Mouse (Mus musculus) MN1 (cell line): ENCODE measurements at regions not wholly inside any gene's neighbourhood (a gene's known extent, or its start where the extent isn't known, plus 50 kb on each side); places are given as distances from the start of the nearest gene placed in this dataset.

Source experiments
- DNase-seq: peaks from one replicate; pipeline ENCODE4 v3.0.0-alpha.2; 2016; ENCODE audit warnings: low spot score

DNA sequence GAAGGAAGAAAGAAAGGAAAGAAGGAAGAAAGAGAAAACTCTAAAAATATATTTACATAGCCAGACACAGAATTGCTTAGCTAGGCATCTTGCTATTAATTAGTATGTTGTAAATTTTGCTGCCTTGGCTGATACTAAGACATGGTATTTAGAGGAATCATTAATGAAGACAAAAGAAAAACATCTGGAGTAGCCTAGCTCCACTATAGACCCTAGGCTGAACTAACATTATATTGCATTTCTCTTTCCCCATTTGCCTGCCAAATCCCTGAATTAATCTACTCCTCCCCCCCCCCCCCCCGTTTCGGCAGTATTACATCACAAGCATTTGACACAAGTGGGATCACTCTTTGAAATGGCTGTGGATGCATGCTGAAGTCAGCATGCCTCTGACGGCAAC lies 206.1 kb upstream of the Tet2 start:
- DNase-seq: no peak

DNA sequence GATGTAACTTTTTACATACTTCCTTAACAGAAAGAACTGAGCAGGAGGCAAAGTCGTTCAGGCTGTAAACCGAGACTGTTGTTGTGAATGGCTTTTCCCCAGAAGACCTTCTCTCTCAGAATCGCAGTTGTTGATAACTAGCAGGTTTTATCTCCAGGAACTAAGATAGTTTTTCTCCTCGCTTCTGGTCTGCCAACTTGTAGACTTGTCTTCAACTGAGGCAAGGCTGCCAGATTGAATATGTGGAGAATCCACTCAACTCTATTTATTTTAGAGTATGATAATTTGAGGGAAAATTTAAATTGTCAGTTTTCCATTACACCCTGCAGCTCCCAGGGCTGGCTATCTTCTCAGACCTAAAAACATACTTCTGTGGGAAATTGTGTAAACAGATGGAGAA lies 206.6 kb upstream of the Tet2 start:
- DNase-seq: no peak

DNA sequence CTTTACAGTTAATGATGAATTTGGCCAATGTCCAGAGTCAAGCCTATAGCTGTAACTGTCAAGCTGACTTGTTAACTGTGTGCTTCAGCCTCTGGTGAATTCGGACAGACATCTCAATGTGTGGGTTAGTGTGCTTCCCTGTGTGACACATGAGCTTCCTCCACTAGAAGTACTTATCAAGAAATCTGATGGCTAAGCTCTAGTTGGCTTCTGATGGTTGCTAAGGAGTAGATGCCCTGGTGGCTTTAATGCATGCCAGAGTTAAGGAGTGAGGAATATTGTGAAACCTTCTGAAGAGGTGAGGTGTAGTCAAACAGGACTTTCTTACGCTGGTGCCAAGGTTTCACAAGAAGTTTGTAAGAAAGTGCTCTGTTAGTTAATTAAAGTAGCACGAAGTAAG lies 208.1 kb upstream of the Tet2 start:
- DNase-seq: no peak

DNA sequence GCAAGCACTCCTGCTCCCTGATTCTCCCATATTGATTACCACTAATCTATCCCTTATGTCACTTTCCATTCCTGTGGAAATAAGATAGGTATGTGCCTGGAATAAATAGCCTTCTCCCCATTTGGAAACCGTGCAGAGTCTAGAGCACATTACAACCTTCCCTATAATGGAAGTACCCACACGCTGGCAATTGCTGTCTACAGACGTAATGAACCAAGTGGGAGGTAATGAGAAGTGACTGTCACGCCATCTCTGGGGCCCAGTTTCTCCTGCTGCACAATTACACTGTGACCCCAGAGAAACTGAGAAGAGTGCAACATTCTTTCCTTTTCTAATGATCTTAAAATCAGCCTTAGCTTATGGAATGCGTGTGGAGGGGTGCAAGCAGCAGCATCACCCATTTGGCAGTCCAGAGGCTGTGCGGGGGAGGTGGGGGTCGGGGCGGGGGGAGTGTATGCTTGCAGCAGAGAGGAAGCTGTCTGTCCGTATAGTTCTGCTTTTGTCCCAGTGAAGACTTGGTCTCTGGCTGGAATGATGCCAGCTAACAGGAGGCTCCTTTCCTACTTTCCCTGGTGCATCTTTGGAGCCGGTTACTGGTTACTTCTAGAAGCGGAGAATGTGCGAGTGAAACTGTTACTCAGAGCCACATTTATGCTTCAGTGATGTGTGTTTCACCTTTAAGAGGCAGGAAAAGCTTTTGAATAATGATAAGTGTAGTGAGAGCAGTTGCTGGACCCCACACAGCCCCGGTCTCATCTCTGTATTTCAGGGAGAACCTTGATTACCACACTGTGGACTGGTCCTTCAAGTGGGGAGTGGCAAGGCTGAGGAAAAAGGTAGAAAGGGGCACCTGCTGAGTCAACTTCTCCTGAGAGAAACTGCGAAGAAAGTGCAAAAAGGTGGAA lies 209.3 kb upstream of the Tet2 start:
- DNase-seq: peak; percentile 17

DNA sequence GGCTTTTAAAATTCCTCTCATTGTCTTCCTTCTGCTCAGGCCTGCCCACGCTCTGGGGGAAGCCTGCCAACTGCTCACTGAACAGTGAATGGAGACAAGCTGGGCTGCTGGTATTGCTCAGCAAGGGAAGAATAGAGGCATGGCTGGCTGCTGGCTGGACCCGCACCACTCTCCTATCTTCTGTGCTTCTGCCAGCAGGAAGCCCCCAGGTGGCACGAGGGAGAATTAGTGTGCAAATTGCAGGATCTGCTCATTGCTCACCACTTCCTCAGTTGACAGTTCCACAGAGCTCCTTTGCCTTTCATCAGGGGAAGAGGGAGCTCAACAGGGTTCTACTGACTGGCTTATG lies 209.9 kb upstream of the Tet2 start:
- peak; percentile 37 for DNase-seq

DNA sequence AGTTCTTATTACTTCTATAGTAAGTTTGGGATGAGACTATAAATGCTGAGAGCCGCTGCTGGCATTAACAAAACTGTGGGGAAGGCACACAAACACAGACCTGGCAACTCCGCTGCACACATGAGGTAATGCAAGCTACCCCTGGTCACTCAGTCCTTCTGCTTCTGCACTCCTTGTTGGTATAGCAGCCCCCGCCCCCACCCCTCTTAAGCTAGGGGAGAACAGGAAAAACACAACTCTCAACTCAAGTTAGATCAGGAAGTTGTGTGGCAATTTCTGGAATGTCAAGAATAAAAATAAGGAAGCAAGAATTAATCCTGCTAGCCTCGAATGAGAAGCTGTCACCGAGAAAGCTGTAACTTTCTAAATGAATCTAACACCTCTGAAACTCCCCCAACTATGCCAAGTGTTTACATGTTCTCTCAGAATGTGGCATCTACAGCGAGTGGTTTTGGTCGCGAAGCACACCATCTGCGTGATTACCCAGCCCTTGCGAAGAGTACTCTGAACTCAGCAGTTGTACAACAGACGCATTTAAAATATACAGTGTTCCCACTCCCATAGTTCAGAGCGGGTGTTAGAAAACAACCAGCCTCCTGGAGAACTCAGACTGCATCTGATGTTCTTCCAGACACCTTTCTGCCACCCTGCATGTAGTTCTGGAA lies 212.9 kb upstream of the Tet2 start:
- no peak for DNase-seq

DNA sequence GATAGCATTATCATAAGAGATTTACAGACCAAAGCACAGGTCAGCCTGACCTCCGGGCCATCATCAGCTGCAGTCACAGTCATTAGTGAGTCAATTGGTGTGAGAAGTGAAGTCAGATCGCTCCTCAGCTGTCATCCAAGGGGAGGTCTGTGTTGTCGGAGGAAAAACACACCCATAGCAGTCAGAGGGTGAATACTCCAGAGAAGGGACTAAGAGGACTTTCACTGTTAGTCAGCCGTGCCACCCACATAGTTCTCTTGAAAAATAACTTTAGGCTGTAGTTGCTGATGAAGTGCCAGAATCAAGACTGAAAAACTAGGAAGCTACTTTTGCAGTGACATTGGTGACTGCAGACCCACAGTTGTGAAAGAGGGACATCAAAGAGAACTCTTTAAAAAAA lies 213.5 kb upstream of the Tet2 start:
- DNase-seq: no peak

DNA sequence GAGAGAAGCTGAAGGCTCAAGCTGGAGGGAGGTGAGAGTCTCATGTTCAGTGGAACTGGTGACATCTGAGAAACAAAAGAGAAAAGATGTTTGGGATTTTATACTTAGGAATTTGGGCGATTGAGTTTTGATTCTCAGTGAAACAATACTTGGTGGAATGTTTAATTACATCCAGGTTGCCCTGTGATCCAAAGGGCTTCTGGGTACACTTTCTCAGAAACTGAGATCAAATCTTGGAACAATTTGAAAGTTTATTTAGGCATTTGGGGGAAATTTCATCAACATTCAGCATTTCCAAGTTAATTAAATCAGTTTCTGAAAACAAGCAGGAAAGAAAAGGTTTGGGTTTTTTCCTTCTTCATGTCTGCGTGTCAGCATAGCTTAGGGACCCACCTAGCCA lies 214.7 kb upstream of the Tet2 start:
- DNase-seq: no peak

DNA sequence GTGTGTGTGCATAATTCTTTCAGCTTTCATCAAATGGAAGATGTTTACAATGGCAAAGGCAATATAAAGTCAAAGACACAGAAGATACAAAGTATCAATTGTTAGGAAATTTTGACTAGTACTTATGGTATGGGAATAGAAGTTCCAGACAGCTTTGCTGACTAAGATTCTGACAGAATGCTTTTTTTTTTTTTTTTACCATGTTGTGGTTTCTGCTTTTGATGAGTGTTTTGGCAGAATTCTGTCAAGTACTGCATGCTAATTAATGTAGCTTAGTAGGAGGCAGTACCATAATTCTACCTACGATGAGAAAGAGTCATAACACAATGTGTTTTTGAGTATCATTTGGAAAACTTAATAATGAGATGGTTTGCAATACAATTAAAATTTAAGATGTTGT lies 215.3 kb upstream of the Tet2 start:
- no peak for DNase-seq

DNA sequence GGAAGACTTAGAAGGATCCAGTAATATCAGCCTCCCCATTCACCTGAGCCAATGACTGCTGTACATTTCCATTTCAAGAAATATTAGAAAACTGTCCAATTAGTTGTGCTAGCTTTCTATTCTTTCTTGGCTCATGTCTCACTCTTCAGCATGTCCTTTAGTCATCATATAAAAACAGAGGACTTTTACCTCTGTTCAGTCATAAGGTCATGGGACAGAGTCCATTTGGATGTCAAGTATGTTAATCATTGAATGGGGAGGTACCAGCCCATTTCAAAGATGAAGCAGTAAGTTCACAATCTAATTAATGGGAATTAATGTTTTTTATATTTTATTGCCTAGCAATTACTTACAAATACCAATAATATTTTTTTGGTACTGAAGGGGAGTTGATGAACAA lies 218.8 kb upstream of the Tet2 start:
- no peak for DNase-seq

DNA sequence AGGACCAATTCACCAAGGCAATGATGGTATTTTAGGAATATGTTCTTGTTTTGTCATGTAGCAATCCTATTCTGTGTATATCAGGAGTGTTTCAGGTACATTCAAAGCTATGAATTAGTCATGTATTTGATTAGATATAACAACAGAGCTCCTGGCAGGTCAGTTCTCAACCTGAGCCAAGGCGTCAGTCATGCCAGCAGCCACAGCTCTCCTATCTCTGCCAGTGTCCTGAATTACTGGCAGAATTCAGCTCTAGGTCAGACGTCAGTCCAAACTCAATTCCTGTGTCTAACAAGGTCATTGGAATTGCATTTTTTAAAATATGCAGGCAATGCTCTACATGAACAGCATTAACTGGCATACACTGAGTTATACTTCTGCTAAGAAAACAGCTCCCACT lies 228.6 kb upstream of the Tet2 start:
- no peak for DNase-seq

DNA sequence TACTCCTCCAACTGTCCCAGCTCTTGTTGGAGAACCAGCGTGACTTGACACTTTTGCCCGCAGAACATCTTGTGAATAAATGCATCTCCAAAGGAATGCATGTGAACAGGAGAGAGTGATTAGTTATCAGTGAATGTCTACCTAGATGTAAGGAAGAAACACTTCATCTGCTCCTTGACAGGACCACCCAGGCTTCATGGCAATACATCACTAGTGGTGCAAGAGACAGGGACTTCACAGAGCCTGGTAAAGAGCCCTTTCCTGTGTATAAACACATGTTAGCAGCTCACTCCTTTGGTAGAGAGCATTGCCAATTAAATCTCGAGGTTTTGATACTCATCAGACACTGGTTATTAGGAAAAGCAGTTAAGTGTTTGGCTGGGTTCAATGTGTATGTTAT lies 229.3 kb upstream of the Tet2 start:
- no peak for DNase-seq

DNA sequence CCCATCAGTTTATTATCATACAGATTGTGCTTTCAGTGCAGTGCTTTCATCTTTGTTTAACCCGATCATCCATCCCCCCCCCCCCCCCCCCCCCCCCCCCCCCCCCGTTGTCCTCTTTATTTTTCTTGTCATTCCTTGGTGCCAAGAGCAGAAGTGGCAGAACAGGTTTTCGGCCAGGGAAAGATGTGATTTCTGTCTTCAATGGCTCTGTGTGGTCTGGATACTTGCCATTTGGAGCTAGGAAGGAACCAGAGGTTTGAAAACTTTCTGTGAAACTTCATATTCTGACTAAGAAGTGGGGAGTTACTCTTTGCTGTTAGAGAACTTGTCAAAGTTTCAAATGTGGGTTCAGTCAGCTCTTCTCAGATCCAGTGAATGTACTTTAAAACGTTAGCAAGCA lies 231.1 kb upstream of the Tet2 start:
- DNase-seq: no peak

DNA sequence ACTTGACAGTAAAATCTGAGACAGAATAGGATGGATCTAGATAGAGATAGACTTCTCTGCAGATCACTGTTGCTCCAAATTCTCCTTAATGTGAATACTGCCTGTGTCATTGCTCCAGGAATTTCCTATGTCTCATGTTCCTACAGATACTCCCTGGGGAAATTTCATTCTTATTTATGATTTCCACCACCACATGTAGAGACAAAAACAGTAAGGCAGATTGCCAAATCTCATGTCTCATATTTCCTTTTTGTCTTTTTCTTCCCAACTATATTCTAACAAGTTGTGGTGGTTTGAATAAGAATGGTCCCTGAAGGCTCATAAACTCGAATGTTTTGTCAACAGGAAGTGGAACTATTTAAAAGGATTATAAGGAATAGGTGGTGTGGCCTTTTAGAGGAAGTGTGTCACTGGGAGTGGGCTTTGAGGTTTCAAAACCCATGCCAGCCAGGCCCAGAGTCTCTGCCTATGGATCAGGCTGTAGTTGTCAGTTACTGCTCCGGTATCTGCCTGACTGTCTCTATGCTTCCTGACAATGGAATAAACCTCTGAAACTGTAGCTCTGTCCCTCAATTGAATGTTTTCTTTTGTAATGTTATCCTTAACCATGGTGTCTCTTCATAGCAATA lies 234.3 kb upstream of the Tet2 start:
- DNase-seq: no peak

DNA sequence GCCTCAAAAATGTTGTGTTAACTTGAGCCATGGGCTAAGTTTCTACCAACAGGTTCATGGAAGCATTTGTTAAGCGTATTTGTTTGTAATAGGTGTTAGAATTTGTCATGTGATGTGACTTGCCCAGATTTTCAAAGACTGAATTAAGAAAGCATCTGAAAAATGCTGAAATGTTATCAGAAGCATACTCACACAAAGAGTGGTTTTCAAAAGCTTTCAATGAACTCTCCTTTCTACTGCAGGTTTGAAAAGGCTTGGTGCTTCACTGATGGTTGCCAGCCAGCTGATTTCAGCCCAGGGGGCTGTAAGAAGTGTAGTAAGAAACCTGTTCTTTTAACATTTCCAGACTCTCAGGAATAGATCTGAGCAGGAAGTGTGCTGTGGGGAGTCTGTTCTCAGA lies 238.1 kb upstream of the Tet2 start:
- no peak for DNase-seq

DNA sequence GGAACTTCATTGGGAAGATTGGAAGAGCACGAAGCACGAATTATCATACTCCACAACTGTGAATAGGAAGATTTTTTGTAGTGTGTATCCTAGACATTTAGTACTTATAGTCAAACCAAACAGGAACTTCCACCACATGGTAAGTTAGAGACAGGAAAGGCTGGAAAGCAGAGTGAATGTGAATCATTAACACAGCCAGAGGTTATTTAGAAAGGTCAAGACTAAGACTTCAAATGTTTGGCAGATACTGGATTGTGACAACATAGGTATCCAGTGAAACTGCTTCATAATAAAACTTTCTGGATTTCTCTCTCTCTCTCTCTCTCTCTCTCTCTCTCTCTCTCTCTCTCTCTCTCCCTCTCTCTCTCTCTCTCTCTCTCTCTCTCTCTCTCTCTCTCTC lies 246.4 kb upstream of the Tet2 start:
- DNase-seq: no peak

DNA sequence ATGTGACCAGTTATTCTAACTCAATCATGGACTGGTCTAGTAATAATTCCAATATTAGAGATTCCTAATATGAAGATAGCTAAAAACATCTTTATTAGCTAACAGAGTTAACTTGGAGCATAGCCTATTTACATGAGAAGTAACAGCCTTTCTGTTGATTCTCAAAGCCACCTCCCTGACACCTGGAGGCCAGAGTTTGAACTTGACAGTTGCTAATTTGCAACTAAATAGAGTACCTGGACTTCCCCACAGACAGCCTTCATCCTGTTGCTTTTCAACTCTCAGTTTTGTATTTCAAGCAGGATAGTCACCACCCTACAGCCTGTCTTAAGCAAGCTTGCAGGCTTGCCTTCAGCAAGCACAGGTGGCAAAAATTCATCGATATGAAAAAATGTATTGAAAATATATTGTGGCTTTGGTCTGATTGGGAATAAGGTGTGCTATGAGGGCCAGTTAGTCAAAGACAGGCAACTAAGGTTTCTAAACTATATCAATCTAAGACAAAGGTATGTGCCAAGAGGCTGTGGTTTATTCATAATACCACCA lies 264.1 kb upstream of the Tet2 start:
- DNase-seq: no peak

DNA sequence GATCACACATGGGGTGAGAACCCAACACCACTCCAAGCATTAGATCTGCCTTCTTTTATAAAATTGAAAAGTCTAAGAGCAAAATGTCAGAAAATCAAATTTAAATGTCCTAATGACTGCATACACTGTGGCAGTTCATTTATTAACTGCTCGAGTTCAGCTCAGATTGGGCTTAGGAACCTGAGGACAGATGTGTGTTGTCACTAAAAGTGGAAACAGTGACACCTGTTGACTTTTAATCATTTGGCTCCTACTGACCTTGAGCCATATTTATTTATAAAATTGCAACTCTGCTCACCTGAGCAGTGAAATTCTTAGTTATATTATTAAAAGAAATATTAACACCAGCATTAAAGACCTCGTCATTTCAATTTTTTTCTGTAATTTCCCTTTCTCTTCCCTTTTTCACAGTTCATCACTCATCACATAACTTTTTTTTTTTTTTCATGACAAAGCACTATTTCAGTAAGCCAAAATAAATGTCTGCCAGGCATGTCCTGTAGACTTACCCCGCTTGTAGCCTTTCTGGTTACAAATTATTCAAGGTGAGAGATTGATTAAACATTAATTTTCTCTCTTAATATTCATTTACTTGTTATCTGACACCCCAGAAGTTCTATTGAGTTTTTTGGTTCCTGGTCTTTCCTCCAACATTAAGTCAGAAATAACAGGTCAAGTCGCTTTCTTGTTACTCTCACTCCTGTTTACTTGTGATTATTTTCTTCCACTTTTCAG lies 274.2 kb upstream of the Tet2 start:
- DNase-seq: no peak

DNA sequence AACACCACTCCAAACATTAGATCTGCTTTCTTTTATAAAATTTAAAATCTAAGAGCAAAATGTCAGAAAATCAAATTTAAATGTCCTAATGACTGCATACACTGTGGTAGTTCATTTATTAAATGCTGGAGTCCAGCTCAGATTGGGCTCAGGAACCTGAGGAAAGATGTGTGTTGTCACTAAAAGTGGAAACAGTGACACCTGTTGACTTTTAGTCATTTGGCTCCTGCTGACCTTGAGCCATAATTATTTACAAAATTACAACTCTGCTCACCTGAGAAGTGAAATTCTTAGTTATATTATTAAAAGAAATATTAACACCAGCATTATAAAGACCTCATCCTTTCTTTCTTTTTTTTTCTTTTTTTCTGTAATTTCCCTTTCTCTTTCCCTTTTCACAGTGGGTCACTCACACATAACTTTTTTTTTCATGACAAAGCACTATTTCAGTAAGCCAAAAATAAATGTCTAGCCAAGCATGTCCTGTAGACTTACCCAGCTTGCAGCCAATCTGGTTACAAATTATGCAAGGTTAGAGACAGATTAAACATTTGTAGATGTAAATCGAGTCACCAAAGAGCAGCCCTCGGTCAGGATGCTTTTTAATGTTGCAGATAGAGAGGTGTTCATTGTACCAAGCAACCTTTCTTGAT lies 288.9 kb upstream of the Tet2 start:
- DNase-seq: no peak

DNA sequence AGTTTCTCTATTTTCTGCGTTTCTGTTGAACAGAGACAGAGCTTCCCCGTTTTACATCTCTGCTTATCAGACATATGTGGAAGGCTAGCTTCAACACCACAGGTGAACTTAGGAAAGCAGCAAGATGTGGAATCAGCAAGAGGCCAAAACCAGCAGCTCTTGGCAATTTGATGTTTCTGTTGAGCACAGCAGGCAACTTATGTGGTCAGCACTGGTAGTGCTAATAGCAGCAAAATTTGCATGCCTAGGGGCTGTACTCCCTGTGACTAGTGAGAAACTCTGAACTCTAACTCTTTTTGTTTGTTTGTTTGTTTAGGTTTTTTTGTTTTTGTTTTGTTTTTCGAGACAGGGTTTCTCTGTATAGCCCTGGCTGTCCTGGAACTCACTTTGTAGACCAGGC lies 289.5 kb upstream of the Tet2 start:
- DNase-seq: no peak

DNA sequence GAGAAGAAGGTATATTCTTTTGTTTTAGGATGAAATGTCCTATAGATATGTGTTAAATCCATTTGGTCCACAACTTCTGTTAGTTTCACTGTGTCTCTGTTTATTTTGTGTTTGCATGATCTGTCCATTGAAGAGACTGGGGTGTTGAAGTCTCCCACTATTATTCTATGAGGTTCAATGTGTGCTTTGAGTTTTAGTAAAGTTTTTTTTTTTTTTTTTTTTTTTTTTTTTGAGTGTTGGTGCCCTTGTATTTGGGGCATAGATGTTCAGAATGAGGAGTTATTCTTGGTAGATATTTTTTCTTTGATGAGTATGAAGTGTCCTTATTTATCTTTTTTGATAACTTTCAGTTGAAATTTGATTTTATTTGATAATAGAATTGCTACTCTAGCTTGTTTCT lies 301.4 kb upstream of the Tet2 start:
- DNase-seq: no peak

DNA sequence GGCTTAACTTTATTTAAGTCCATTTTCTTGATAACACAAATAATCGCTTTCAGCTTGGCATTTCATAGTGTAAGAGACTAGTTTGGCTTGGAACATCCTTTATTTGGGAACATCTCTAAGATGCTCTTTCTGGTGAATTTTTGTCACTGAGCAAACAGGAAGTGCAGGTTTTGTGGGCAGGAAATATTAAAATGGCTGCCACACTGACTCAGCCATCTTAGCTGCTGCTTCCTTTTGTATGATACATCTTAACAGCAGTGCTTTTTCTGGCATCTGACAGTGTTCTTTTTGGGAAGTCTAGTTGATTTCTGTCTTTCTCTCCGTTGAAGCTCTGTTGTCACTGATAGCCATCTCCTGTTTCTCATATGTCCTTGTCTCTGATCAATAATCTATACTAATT lies 329.4 kb upstream of the Tet2 start:
- no peak for DNase-seq
